Comparison of ENCODE assay signal across 8 mouse cellular contexts in the genomic region with DNA sequence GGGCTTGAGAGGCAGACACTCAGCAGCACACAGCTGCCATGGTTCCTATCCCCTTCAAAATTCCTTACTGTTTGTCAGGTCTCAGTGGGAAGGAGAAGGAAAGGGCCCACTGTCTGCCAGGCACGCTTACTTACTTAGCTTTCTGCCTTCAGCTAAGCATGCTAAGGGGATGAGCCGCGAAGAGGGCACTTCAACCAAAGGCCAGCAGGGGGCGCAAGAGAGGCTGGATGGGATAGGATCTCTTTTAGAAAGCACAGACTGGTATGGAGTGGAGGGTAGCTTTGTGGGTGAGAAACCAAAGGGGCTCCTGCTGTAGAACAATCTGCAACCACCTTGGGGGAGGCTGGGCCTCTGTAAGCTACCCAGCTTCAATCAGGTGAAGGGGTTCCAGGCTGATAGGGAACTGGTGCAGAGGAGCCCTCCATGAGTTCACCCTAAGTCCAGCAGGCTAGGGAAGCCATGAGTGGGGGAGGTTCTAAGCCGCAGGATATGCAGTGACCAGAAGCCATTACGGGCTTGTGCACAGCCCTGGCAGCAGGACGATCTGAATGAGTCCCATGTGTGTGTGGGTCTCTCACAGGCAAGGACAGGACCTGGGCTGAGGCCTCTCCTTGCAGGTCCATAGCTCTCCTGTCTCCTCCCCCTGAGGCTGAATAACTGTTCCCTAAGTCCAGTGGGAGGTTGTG. TPM values are rescaled to one million over a fixed set of nuclear protein-coding genes. Genes with fewer than 3 reads are reported as not detected.
DNase-seq lines count a peak whose midpoint lies in the region; ATAC-seq and TF ChIP-seq lines count a peak whose summit lies in the region.

No protein-coding gene starts in this region.

- 31% methylated on average over 7 of the region's 7 CpGs for WGBS in kidney, embryonic 14.5 days
- 29% methylated on average over 7 of the region's 7 CpGs for WGBS in limb, embryonic 14.5 days

- H3K4me2 ChIP-seq in kidney, embryonic 14.5 days (replicated peaks; ENCODE audit: low read depth, low read length), result no peak overlapping the region
- H3K4me2 ChIP-seq in limb, embryonic 14.5 days (replicated peaks; ENCODE audit: low read depth, low read length, severe bottlenecking), result no peak overlapping the region

- no peaks in the 10 kb centered on the region for H3K4me1 ChIP-seq in kidney, embryonic 14.5 days (ENCODE audit: control insufficient read depth, insufficient read depth, low read length)
- no peaks in the 10 kb centered on the region for H3K4me1 ChIP-seq in limb, embryonic 14.5 days (ENCODE audit: control insufficient read depth, insufficient read depth, low read length)

- H3K9me3 ChIP-seq in kidney, embryonic 14.5 days (ENCODE audit: control insufficient read depth, low read length), result no peaks in the 10 kb centered on the region
- no peaks in the 10 kb centered on the region for H3K9me3 ChIP-seq in limb, embryonic 14.5 days (ENCODE audit: control insufficient read depth, low read length)

- no peaks in the 10 kb centered on the region for H3K27me3 ChIP-seq in kidney, embryonic 14.5 days (ENCODE audit: control insufficient read depth, insufficient read depth, low read length)
- H3K27me3 ChIP-seq in limb, embryonic 14.5 days (ENCODE audit: control insufficient read depth, insufficient read depth, low read length), result no peaks in the 10 kb centered on the region
- H3K27me3 ChIP-seq in splenic B cell, adult 2 months (ENCODE audit: control insufficient read depth, insufficient read depth, low read length, poor library complexity, severe bottlenecking), result no peaks in the 10 kb centered on the region

- peak; percentile 67 for DNase-seq in A20 (ENCODE audit: low read depth, low spot score)
- DNase-seq in adrenal gland, adult 18-20 months (ENCODE audit: low spot score in 2 of 2), result peak; percentile 83 to 87
- peak; percentile 85 for DNase-seq in embryo, embryonic 10 days (ENCODE audit: low spot score)
- DNase-seq in gastrocnemius, postnatal 14 days, result peak; percentile 83
- peak; percentile 61 for DNase-seq in limb, embryonic 14.5 days (ENCODE audit: low spot score)
- peak; percentile 86 for DNase-seq in naive thymus-derived CD4-positive, alpha-beta T cell, adult 2 months (ENCODE audit: low read depth)
- peak; percentile 82 for DNase-seq in splenic B cell, adult 2 months (ENCODE audit: low read depth, low spot score)

- no peaks in the 10 kb centered on the region for H3K36me3 ChIP-seq in kidney, embryonic 14.5 days (ENCODE audit: control insufficient read depth, insufficient read depth, low read length)
- no peaks in the 10 kb centered on the region for H3K36me3 ChIP-seq in limb, embryonic 14.5 days (ENCODE audit: control insufficient read depth, insufficient read depth, low read length)
- H3K36me3 ChIP-seq in splenic B cell, adult 2 months (ENCODE audit: control insufficient read depth, insufficient read depth, low read length, poor library complexity, severe bottlenecking), result no peaks in the 10 kb centered on the region

- no peak overlapping the region for H3K4me3 ChIP-seq in kidney, embryonic 14.5 days (ENCODE audit: low read length)
- H3K4me3 ChIP-seq in limb, embryonic 14.5 days (replicated peaks; ENCODE audit: low read length), result no peak overlapping the region

- intact Hi-C loops in gastrocnemius, postnatal 14 days (cut with DNase I; ENCODE audit: low total_unique reads), result loop anchor here (2.0 kb wide), 1 partner anchor 64 kb away; no protein-coding TSS in a partner anchor

- peak; percentile 75 for ATAC-seq in kidney, embryonic 14.5 days (ENCODE audit: low FRiP score, low TSS enrichment)
- ATAC-seq in limb, embryonic 14.5 days (ENCODE audit: low FRiP score, low read depth), result no peak

- no peak overlapping the region for H3K9ac ChIP-seq in kidney, embryonic 14.5 days (ENCODE audit: low read depth, low read length)
- no peak overlapping the region for H3K9ac ChIP-seq in limb, embryonic 14.5 days (ENCODE audit: low read depth, low read length, severe bottlenecking)

- no peak overlapping the region for H3K27ac ChIP-seq in kidney, embryonic 14.5 days (ENCODE audit: low read depth, low read length)
- no peak overlapping the region for H3K27ac ChIP-seq in limb, embryonic 14.5 days (replicated peaks; ENCODE audit: low read depth, low read length)

- no peak for TF ChIP-seq POLR2A in limb, embryonic 14.5 days (IDR thresholded peaks at IDR 0.05; ENCODE audit: borderline replicate concordance, extremely low read depth, insufficient read depth, insufficient read length)

RNA-seq across cellular contexts. Expression of a gene that starts 19.5 kb away (rescaled TPM):
- 1 to 10 TPM in 1 of 2 experiments, under 1 TPM in 1; 0.36 to 1.2 TPM for total RNA-seq in adrenal gland, adult 18-20 months (2021)
- total RNA-seq in gastrocnemius, postnatal 14 days (2021), result under 1 TPM in 1 of 2 experiments, not detected in 1; 0.12 TPM
- polyA plus RNA-seq in kidney, embryonic 14.5 days (2014; fragmentation: Nextera tagmentation; extraction: Ambion mirVana), result 1.0 and 1.1 TPM in 2 replicates
- polyA plus RNA-seq in limb, embryonic 14.5 days (2012; rRNA removed), result 0.53 and 0.59 TPM in 2 replicates
- polyA plus RNA-seq in limb, embryonic 14.5 days (2014; fragmentation: Nextera tagmentation; extraction: Ambion mirVana), result 0.28 and 0.36 TPM in 2 replicates

RNA-seq across cellular contexts. Expression of a gene that starts 49.5 kb away (rescaled TPM):
- total RNA-seq in adrenal gland, adult 18-20 months (2021), result 10 to 100 TPM in 1 of 2 experiments, 1 to 10 TPM in 1; 6.6 to 10.3 TPM
- total RNA-seq in gastrocnemius, postnatal 14 days (2021), result 1 to 10 TPM; 3.8 to 4.8 TPM
- 19.7 and 29.9 TPM in 2 replicates for polyA plus RNA-seq in kidney, embryonic 14.5 days (2014; fragmentation: Nextera tagmentation; extraction: Ambion mirVana)
- polyA plus RNA-seq in limb, embryonic 14.5 days (2012; rRNA removed), result 14.6 and 19.8 TPM in 2 replicates
- 21.3 and 23.5 TPM in 2 replicates for polyA plus RNA-seq in limb, embryonic 14.5 days (2014; fragmentation: Nextera tagmentation; extraction: Ambion mirVana)
